Mouse (Mus musculus) monocyte, adult 2 months (primary cell): ENCODE data around the gene Dennd5a.
A peak's percentile ranks its signal among the peaks of the same experiment; 100 is the strongest.
"Not testable (repeated sequence)": the region's sequence is repeated elsewhere in the genome, so short reads cannot be mapped to it uniquely, and the experiment has no call there.

Experiments used
- DNase-seq, 2 experiments: peaks; one replicate each; pipeline ENCODE4 v3.0.0; 2022; ENCODE audit warnings: low spot score in 2 of 2, low read depth in 1 of 2

The Dennd5a gene

DNA sequence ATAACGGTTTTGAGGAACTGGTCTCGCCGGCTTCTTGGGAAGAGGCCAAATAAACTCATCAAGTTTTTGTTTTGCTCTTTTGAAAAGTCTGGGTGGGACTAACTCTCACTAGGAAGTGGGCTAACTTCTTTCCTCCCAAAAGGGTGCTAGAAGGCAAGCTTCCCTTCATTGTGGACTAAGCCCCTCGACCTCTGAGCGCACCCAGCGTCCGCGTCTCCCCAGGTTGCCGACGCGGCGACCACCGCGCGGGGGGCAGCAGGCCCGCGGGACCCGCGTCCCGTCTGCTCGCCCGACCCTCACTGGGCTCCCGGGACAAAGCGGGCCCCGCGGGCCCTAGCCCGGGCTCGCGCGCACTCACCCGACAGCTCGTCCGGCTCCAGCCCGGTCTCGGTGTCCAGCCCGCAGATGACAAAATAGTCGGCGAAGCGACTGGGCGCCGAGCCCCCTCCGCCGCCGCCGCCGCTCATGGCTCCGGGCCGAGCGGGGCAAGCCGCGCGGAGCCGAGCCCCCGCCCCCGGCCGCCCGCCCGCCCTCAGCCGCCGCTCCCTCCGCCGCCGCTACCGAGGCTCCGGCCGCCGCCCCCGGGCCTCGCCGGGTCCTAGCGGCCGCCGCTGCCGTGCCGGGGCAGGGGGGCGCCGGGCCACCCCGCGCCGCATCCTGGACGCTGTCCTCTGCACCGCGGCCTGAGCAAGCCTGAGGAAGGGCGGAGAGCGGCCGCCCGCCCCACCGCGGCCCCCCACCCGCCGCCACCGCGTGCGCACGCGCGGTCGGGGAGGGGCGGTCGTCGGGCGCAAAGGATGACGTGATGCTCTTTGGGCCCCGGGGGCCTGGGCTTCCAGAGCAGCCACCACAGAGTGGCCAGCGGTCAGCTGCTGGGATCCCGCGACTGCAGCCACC lies at the start of gene Dennd5a:
Gene Dennd5a, minus strand, starts transcription at position 755 of the 897 bp plus-strand sequence.
- DNase-seq, result peak; percentile 41 to 54

- no peak for DNase-seq
These were observed 48.8 kb upstream of the Dennd5a start for GRCm38 (mm10) chr7:110009084-110009483.

DNA sequence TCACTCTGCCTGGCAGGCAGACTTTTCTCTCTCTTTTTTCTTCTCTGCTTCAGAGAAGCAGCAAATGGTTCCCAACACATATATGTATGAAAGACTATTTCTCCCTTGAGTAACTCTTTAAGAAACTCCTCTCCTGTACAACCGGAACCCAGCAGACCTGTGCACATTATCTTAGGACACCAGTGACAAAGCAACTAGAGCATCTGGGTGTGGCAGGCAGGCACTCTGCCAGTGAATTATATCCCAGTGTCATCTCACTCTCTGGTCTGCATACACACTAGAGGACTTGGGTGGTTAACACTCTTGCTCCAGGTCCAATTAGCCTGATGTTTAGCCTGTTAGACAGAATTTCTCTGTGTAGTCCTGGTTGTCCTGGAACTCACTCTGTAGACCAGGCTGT lies 48.2 kb upstream of the Dennd5a start:
- DNase-seq, result no peak

GRCm38 (mm10) chr7:110006471-110007195 lies 46.4 kb upstream of the Dennd5a start:
- DNase-seq, result no peak

DNA sequence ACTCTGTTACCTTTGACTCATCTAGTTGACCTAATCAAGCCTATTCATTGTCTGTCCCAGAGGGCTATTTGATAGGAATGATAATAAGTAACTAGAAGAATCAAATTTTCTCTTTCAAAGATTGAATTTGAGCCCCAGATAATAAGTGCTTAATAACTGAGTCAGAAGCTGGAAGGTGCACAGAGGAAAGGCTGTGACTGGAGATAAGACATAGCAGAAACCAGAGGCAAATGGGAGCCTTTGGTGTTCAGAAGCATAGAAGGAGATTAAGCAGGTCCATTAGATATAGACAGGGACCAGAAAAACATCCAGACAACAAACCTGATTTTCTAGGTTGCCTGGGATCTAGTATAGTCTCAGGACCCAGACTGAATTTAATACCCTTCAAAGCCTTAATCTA lies 45.7 kb upstream of the Dennd5a start:
- DNase-seq, result no peak

DNA sequence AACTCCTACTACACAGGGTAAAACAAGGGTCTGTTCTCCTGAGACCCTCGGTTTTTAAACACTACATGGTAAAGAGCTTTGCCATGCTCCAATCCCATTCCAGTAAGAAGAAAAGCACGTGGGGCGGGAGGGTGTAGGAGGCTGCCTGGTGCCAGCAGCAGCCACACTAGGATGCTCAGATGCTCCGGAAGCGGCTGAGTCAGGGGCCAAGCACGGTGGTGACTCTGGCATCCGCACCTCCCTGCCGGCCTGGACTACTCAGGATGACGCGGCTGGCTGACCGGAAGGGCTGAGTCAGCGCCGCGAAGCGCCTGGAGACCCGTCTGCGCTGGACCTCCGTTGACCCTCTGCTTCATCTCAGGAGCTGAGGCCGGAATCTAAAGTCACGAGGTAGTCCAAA lies 42.7 kb upstream of the Dennd5a start:
- DNase-seq, result peak; percentile 14 to 16

DNA sequence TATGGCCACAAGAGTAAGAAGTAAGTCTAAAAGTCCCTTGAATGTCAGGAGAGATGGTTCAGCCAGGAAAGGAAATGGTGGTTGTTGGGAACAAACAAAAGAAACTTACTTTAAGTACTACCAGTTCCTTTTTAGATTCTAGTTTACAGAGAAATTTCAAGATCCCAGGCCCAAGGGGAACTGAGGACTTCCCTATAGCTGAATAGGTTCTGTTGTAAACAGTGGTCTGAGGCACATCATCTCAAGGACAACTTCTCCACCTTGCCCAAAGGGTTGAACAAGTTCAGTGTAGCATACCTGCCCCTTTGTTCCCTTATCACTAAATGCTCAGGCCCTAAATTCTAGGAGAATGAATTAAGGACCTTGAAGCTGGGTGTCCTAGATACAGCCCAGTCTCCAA lies 41.8 kb upstream of the Dennd5a start:
- DNase-seq, result no peak

DNA sequence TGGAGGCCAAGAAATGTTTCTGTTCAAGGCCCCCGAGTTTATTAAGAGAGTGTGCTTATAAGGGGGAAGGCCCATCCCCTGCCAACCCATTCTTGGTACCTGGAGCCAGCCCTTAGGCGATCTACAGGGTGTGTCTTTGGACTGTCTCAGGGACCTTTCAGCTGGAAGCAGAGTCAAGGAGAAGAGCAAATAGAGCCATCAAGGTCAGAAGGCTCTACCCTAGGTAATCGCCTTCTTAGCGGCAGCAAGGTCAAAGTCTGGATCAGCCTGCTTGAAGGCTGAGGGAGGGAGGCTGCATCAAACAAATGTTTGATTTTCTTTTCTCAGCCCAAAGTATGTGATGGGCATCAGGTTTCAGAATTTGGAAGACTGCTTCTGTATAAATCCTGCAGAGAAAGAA lies 38.1 kb upstream of the Dennd5a start:
- no peak for DNase-seq

GRCm38 (mm10) chr7:109993157-109993959 lies 33.1 kb upstream of the Dennd5a start:
- DNase-seq, result no peak

- no peak for DNase-seq
These were observed 31.0 kb upstream of the Dennd5a start for GRCm38 (mm10) chr7:109991286-109991685.

- not testable (repeated sequence) for DNase-seq
These were observed 26.5 kb upstream of the Dennd5a start, which contains the start of gene Tmem41b for GRCm38 (mm10) chr7:109986775-109987174. Gene Tmem41b (minus strand): TSS chr7:109986929.

GRCm38 (mm10) chr7:109986133-109986669 lies 25.9 kb upstream of the Dennd5a start:
- peak; percentile 96 to 99 for DNase-seq

GRCm38 (mm10) chr7:109985661-109986132 lies 25.4 kb upstream of the Dennd5a start:
- no peak for DNase-seq

DNA sequence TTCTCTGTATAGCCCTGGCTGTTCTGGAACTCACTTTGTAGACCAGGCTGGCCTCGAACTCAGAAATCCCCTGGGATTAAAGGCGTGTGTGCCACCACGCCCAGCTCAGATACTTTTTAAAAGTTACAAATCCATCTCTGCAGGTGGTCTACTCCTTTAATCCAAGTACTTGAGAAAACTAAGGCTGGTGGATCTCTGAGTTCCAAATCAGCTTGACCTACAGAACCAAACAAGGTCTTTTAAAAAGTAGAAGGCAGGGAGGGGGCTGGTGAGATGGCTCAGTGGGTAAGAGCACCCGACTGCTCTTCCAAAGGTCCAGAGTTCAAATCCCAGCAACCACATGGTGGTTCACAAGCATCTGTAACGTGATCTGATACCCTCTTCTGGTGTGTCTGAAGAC lies 24.3 kb upstream of the Dennd5a start:
- not testable (repeated sequence) for DNase-seq

DNA sequence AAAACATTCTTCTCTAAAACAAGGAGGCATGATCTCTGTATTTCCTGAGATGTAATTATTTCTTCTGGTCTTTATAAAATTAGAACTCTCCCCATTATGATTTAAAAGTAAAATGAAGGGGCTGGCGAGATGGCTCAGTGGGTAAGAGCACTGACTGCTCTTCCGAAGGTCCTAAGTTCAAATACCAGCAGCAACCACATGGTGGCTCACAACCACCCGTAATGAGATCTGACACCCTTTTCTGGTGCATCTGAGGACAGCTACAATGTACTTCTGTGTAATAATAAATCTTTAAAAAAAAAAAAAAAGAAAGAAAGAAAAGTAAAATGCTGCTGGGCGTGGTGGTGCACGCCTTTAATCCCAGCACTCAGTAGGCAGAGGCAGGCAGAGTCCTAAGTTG lies 16.9 kb upstream of the Dennd5a start:
- DNase-seq, result peak in 1 of 2 experiments; percentile 14

- DNase-seq, result no peak
These were observed 15.9 kb upstream of the Dennd5a start for GRCm38 (mm10) chr7:109975966-109976715.

DNA sequence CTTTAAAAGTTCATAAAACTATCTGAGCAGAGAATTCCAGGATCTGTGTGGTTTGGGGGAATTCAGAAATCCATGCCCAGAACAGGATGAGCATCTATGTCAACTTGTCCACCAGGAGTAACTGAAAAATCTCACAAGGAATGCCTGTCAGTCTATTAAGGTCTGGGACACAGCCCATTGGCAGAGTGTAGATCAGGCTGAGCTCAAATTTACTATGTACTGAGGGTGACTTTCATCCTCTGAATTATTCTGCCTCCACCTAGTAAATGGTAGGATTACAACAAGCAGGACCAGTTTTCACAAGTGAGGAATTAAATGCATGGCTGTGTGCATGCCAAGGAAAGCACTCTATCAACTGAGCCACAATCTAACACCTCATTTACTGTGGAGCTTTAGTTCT lies 9.3 kb upstream of the Dennd5a start:
- DNase-seq, result no peak

GRCm38 (mm10) chr7:109968924-109969450 lies 8.7 kb upstream of the Dennd5a start:
- no peak for DNase-seq

GRCm38 (mm10) chr7:109967805-109968579 lies 7.7 kb upstream of the Dennd5a start:
- peak; percentile 43 to 54 for DNase-seq
